Mouse (Mus musculus): ENCODE measurements around the gene Plppr1. TPM values are rescaled to one million over a fixed set of nuclear protein-coding genes. Genes with fewer than 3 reads are reported as not detected.
A peak's percentile ranks its signal among the peaks of the same experiment; 100 is the strongest.

The Plppr1 gene
- polyA plus RNA-seq, 1 experiment from 2014 or later: 0.70 TPM

DNA sequence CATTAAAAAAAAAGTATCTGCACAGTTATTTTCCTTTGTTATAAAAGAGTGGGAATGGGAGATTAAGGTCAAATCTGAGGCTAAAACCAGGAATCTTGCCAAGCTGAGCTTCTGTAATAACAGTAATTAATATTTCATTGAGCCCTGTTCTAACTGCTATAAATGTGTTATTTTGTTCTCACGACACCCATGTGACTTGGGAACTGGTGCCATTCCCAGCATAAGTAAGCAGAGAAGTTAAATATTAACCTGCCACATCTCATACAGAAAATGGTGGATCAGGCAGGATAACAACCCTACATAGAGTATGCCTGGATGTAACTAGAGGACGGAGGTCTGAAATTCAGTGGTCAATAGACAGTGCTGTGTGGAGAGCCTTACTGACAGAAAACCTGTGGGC lies 90.2 kb downstream of the Plppr1 start:
- 78% methylated on average over 2 of the region's 2 CpGs for WGBS
- Histone ChIP-seq H3K27me3 (replicated peaks; ENCODE audit: control insufficient read depth, insufficient read depth, low read length) (no peaks in the 10 kb centered on the region), H3K4me2 (no peak overlapping the region), H3K36me3 (ENCODE audit: control insufficient read depth, insufficient read depth, low read length) (no peaks in the 10 kb centered on the region), H3K4me1 (replicated peaks; ENCODE audit: control insufficient read depth, insufficient read depth, low read length) (no peaks in the 10 kb centered on the region), H3K4me3 (ENCODE audit: low read depth, low read length) (no peak overlapping the region), H3K9ac (ENCODE audit: low read depth, low read length) (no peak overlapping the region), H3K9me3 (ENCODE audit: control insufficient read depth, low read length) (no peaks in the 10 kb centered on the region), H3K27ac (ENCODE audit: low read depth, low read length) (no peak overlapping the region)
- DNase-seq (ENCODE audit: low spot score) (no peak), ATAC-seq (replicated peaks; ENCODE audit: low FRiP score) (no peak)

DNA sequence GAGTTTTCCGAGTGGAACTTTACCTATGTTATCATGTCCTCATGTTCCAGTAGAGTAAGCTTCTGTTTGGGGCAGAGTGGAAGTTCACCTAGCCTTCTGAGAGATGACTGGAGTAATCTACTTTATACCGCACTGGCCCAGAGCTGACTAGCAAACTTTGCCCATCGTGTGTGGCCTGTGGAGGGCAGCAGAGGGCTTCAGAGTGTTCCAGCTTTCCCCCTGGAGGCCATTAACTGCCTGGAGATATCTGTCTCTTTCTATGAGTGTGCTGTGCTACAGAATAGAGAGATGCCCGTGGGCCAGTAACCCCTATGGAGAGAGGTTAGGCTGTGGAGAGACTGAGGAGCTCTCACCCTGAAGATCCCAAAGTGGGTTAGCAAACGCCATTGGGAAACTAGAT lies 94.8 kb downstream of the Plppr1 start:
- 41% methylated on average over 5 of the region's 5 CpGs for WGBS
- H3K4me3 ChIP-seq (ENCODE audit: low read depth, low read length): no peak overlapping the region
- DNase-seq (ENCODE audit: low spot score) (peak; percentile 35), ATAC-seq (replicated peaks; ENCODE audit: low FRiP score) (no peak)
- no peaks in the 10 kb centered on the region for H3K36me3 ChIP-seq (ENCODE audit: control insufficient read depth, insufficient read depth, low read length)
- no peaks in the 10 kb centered on the region for H3K27me3 ChIP-seq (replicated peaks; ENCODE audit: control insufficient read depth, insufficient read depth, low read length)
- no peaks in the 10 kb centered on the region for H3K9me3 ChIP-seq (ENCODE audit: control insufficient read depth, low read length)
- H3K27ac ChIP-seq (ENCODE audit: low read depth, low read length): no peak overlapping the region
- no peak overlapping the region for H3K4me2 ChIP-seq
- no peaks in the 10 kb centered on the region for H3K4me1 ChIP-seq (replicated peaks; ENCODE audit: control insufficient read depth, insufficient read depth, low read length)
- H3K9ac ChIP-seq (ENCODE audit: low read depth, low read length): no peak overlapping the region

DNA sequence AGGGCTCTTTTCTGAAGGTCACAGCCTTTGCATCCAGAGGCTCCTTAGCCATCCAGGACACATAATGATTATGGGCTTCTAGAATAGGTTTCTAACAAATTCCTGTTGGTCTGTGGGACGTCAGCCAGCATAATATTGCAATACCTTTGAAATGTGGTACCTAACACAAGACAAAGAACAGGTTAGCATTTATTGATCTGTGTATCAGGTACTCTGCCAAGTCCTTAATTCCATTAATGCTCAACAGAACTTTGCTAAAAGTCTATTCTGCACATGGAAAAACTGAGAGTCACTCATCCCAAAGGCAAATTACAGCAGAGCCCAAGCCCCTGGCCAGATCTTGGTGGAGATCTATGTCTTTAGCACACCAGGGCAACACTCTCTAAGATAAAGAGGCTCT lies 97.7 kb downstream of the Plppr1 start:
- WGBS: 55% methylated on average over 1 of the region's 1 CpGs
- no peaks in the 10 kb centered on the region for H3K27me3 ChIP-seq (replicated peaks; ENCODE audit: control insufficient read depth, insufficient read depth, low read length)
- DNase-seq (ENCODE audit: low spot score): no peak
- no peaks in the 10 kb centered on the region for H3K36me3 ChIP-seq (ENCODE audit: control insufficient read depth, insufficient read depth, low read length)
- no peaks in the 10 kb centered on the region for H3K4me1 ChIP-seq (replicated peaks; ENCODE audit: control insufficient read depth, insufficient read depth, low read length)
- no peak for ATAC-seq (replicated peaks; ENCODE audit: low FRiP score)
- H3K27ac ChIP-seq (ENCODE audit: low read depth, low read length): no peak overlapping the region
- no peaks in the 10 kb centered on the region for H3K9me3 ChIP-seq (ENCODE audit: control insufficient read depth, low read length)
- H3K4me2 ChIP-seq: no peak overlapping the region
- H3K4me3 ChIP-seq (ENCODE audit: low read depth, low read length): no peak overlapping the region
- no peak overlapping the region for H3K9ac ChIP-seq (ENCODE audit: low read depth, low read length)

DNA sequence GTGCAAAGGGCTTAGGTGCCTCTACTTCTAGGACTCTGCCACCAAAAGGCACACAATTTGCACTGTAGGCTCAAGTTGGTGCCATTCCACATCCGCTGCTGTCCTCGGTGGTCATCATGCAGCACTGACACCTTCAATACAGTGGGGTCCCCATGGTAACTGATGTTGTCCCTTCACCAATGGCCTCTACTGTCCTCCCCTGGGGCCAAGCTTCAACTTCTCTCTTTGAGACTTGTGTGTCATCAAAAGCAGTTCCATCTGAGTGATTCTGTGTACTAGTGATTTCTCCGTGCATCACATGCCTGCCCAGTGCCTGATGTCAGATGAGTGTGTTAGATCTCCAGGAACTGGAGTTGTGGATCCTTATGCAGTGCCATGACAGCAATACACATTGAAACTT lies 104.2 kb downstream of the Plppr1 start:
- no peak overlapping the region for H3K9ac ChIP-seq (ENCODE audit: low read depth, low read length)
- H3K9me3 ChIP-seq (ENCODE audit: control insufficient read depth, low read length): no peaks in the 10 kb centered on the region
- DNase-seq (ENCODE audit: low spot score) (no peak), ATAC-seq (replicated peaks; ENCODE audit: low FRiP score) (no peak)
- H3K4me3 ChIP-seq (ENCODE audit: low read depth, low read length): no peak overlapping the region
- H3K4me1 ChIP-seq (replicated peaks; ENCODE audit: control insufficient read depth, insufficient read depth, low read length): no peaks in the 10 kb centered on the region
- H3K27ac ChIP-seq (ENCODE audit: low read depth, low read length): no peak overlapping the region
- no peaks in the 10 kb centered on the region for H3K27me3 ChIP-seq (replicated peaks; ENCODE audit: control insufficient read depth, insufficient read depth, low read length)
- H3K36me3 ChIP-seq (ENCODE audit: control insufficient read depth, insufficient read depth, low read length): no peaks in the 10 kb centered on the region
- WGBS: 82% methylated on average over 3 of the region's 3 CpGs
- H3K4me2 ChIP-seq: no peak overlapping the region

DNA sequence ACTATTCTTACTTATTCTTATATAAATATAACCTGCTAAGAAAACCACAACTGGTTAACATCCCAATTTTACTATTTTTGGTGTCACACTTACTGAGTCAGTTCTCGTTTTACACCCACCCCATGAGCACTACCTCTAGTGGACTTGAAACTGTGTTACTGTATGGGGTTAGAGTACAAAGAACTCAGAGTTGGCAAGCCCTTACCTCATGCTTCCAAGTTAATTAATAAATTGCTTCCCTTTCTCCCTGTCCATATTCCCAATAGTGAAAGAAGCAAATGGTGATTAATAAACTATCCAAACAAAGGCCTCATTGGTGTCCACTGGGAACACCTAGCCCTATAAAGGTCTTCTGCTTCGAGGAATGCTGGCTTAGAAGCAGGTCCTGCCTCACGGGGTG lies 107.3 kb downstream of the Plppr1 start:
- Histone ChIP-seq H3K27me3 (replicated peaks; ENCODE audit: control insufficient read depth, insufficient read depth, low read length) (no peaks in the 10 kb centered on the region), H3K36me3 (ENCODE audit: control insufficient read depth, insufficient read depth, low read length) (no peaks in the 10 kb centered on the region), H3K4me3 (ENCODE audit: low read depth, low read length) (no peak overlapping the region), H3K9ac (ENCODE audit: low read depth, low read length) (no peak overlapping the region), H3K4me1 (replicated peaks; ENCODE audit: control insufficient read depth, insufficient read depth, low read length) (no peaks in the 10 kb centered on the region), H3K9me3 (ENCODE audit: control insufficient read depth, low read length) (no peaks in the 10 kb centered on the region), H3K4me2 (no peak overlapping the region), H3K27ac (ENCODE audit: low read depth, low read length) (no peak overlapping the region)
- WGBS: 78% methylated on average over 3 of the region's 3 CpGs
- DNase-seq (ENCODE audit: low spot score): no peak
- ATAC-seq (replicated peaks; ENCODE audit: low FRiP score): no peak

DNA sequence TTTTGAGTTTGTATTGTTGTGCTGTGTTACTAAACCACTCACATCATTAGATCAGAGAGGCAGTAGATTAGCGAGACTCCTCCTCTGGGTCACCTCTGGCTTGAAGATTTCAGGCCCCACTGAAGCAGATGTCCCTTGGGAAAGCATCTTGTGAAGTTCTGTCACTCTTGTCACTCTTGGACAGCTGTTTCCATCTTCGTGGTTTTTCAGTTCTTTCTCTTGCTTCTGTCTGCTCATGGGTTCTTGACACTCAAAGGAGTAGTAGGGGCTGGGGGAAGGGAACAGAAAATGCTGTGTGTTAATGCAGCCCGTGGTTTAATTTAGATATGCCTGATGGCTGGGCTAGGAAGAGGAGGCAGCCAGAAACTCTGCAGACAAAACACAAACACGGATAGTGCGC lies 108.0 kb downstream of the Plppr1 start:
- Histone ChIP-seq H3K9me3 (ENCODE audit: control insufficient read depth, low read length) (no peaks in the 10 kb centered on the region), H3K9ac (ENCODE audit: low read depth, low read length) (no peak overlapping the region), H3K36me3 (ENCODE audit: control insufficient read depth, insufficient read depth, low read length) (no peaks in the 10 kb centered on the region), H3K27me3 (replicated peaks; ENCODE audit: control insufficient read depth, insufficient read depth, low read length) (no peaks in the 10 kb centered on the region), H3K4me1 (replicated peaks; ENCODE audit: control insufficient read depth, insufficient read depth, low read length) (no peaks in the 10 kb centered on the region), H3K4me3 (ENCODE audit: low read depth, low read length) (no peak overlapping the region), H3K4me2 (no peak overlapping the region), H3K27ac (ENCODE audit: low read depth, low read length) (no peak overlapping the region)
- ATAC-seq (replicated peaks; ENCODE audit: low FRiP score) (no peak), DNase-seq (ENCODE audit: low spot score) (no peak)
- WGBS: 66% methylated on average over 5 of the region's 5 CpGs

DNA sequence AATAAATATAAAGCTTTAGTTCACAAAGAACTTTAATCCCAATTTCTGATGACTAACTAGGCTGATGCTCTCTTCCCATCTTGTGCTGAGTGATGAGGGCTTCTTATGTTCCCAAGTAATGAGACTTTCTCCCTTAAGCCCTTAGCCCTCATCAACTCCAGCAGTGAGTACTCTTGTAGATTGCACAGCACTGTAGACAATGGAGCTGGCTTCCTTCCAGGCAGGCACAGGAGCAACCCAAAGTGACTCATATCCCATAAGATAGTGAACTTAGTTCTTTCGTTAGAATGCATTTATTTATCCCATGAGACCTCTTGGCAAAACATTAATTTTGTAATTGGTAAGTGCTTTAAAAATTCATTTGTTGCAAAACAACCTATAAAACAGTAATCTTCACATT lies 110.4 kb downstream of the Plppr1 start:
- Histone ChIP-seq H3K36me3 (ENCODE audit: control insufficient read depth, insufficient read depth, low read length) (no peaks in the 10 kb centered on the region), H3K4me3 (ENCODE audit: low read depth, low read length) (no peak overlapping the region), H3K27me3 (replicated peaks; ENCODE audit: control insufficient read depth, insufficient read depth, low read length) (no peaks in the 10 kb centered on the region), H3K27ac (ENCODE audit: low read depth, low read length) (no peak overlapping the region), H3K9me3 (ENCODE audit: control insufficient read depth, low read length) (no peaks in the 10 kb centered on the region), H3K4me1 (replicated peaks; ENCODE audit: control insufficient read depth, insufficient read depth, low read length) (no peaks in the 10 kb centered on the region), H3K4me2 (no peak overlapping the region), H3K9ac (ENCODE audit: low read depth, low read length) (no peak overlapping the region)
- DNase-seq (ENCODE audit: low spot score): no peak
- ATAC-seq (replicated peaks; ENCODE audit: low FRiP score): no peak
- 64% methylated on average over 1 of the region's 1 CpGs for WGBS

DNA sequence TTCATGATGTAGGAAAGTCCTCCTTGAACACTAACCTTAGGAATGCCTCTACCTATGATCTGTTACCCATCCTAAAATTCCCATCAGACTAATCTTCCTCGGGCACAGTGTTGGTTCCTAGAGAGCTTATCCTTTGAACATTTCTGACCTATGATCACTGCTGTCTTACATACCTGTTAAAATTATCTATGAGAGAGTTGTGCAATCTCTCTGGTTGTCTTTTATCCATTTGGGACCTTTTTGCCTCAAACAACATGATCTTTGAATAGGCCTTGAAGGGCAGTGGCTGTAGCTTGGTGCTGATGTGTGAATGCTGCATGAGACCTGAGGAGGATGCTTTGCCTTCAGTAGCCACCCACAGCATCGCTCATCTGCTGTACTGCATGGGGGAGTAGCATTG lies 119.0 kb downstream of the Plppr1 start:
- no peak overlapping the region for H3K27ac ChIP-seq (ENCODE audit: low read depth, low read length)

DNA sequence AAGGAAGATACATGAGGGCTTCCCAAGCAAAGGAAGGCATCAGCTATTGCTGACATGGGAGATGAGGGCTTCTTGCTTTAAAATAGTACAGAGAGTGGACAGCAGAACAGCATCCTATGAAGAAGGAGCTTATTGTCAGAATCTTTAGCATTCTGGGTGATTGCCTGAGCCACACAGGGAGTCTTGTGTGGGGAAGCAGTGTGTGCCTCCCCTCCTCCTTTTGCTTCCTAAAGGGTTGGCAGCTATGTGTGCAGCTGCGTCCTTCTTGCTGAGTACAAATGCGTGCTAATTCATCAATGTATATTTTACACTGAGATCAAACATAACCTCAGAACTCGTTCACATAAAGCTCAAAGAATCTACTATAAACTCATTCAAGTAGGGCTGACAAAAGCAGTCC lies 119.8 kb downstream of the Plppr1 start:
- H3K4me1 ChIP-seq (replicated peaks; ENCODE audit: control insufficient read depth, insufficient read depth, low read length): no peaks in the 10 kb centered on the region
- H3K9ac ChIP-seq (ENCODE audit: low read depth, low read length): no peak overlapping the region
- H3K27me3 ChIP-seq (replicated peaks; ENCODE audit: control insufficient read depth, insufficient read depth, low read length): no peaks in the 10 kb centered on the region
- no peak overlapping the region for H3K27ac ChIP-seq (ENCODE audit: low read depth, low read length)
- no peak for ATAC-seq (replicated peaks; ENCODE audit: low FRiP score)
- no peak overlapping the region for H3K4me3 ChIP-seq (ENCODE audit: low read depth, low read length)
- H3K36me3 ChIP-seq (ENCODE audit: control insufficient read depth, insufficient read depth, low read length): no peaks in the 10 kb centered on the region
- 71% methylated on average over 3 of the region's 3 CpGs for WGBS
- no peak overlapping the region for H3K4me2 ChIP-seq
- H3K9me3 ChIP-seq (ENCODE audit: control insufficient read depth, low read length): no peaks in the 10 kb centered on the region
- DNase-seq (ENCODE audit: low spot score): no peak

More for the DNA sequence above, 119.0 kb downstream of the Plppr1 start:
- H3K36me3 ChIP-seq (ENCODE audit: control insufficient read depth, insufficient read depth, low read length): no peaks in the 10 kb centered on the region
- no peaks in the 10 kb centered on the region for H3K4me1 ChIP-seq (replicated peaks; ENCODE audit: control insufficient read depth, insufficient read depth, low read length)
- no peaks in the 10 kb centered on the region for H3K27me3 ChIP-seq (replicated peaks; ENCODE audit: control insufficient read depth, insufficient read depth, low read length)
- no peak overlapping the region for H3K4me3 ChIP-seq (ENCODE audit: low read depth, low read length)
- ATAC-seq (replicated peaks; ENCODE audit: low FRiP score): no peak
- H3K4me2 ChIP-seq: no peak overlapping the region
- H3K9me3 ChIP-seq (ENCODE audit: control insufficient read depth, low read length): no peaks in the 10 kb centered on the region
- WGBS: 78% methylated on average over 2 of the region's 2 CpGs
- H3K9ac ChIP-seq (ENCODE audit: low read depth, low read length): no peak overlapping the region
- no peak for DNase-seq (ENCODE audit: low spot score)
